Mouse (Mus musculus) small intestine, adult 2 months (tissue): ENCODE results near the gene Wdfy3. TPM values are rescaled to one million over a fixed set of nuclear protein-coding genes. Genes with fewer than 3 reads are reported as not detected.

ENCODE experiments used
- H3K27ac ChIP-seq: fragments of 200-500 bp; 2 replicates; pipeline ENCODE4 v1.5.1; 2012; ENCODE audit warnings: low read depth, low read length, control low read depth, inconsistent platforms; ENCODE audit not compliant: insufficient read depth
- H3K27me3 ChIP-seq: fragments of 200-500 bp; 2 replicates; pipeline ENCODE4 v1.6.1; 2012; ENCODE audit warnings: mild to moderate bottlenecking, moderate library complexity, low read length, inconsistent platforms; ENCODE audit not compliant: control insufficient read depth, insufficient read depth
- H3K36me3 ChIP-seq: fragments of 200-500 bp; 2 replicates; pipeline ENCODE4 v1.6.1; 2012; ENCODE audit warnings: mild to moderate bottlenecking, low read length, control low read depth, inconsistent platforms; ENCODE audit not compliant: control insufficient read depth, insufficient read depth
- H3K4me1 ChIP-seq: fragments of 200-500 bp; 2 replicates; pipeline ENCODE4 v1.6.1; 2012; ENCODE audit warnings: low read length, inconsistent platforms, mixed read lengths; ENCODE audit not compliant: control insufficient read depth, insufficient read depth, insufficient read length
- H3K4me3 ChIP-seq: fragments of 200-500 bp; 2 replicates; pipeline ENCODE4 v1.5.1; 2012; ENCODE audit warnings: low read depth, mild to moderate bottlenecking, control low read depth, inconsistent platforms, low read length, moderate library complexity
- CTCF ChIP-seq: fragments of 200-500 bp; IDR thresholded peaks from 2 replicates; pipeline ENCODE4 v1.5.1; 2012; ENCODE audit warnings: low read depth, mild to moderate bottlenecking, control low read depth, inconsistent platforms, low read length, moderate library complexity, mixed read lengths; ENCODE audit not compliant: insufficient replicate concordance, insufficient read length; ENCODE audit errors: extremely low read depth
- POLR2A ChIP-seq: fragments of 200-500 bp; IDR thresholded peaks from 2 replicates; pipeline ENCODE4 v1.6.1; 2012; ENCODE audit warnings: low read depth, mild to moderate bottlenecking, control low read depth, inconsistent platforms, low read length, moderate library complexity
- WGBS: fragments of 180-500 bp; shearing (Covaris S2); methylation state at CpG from one replicate; pipeline ENCODE4 v1.1.7; 2018; 5-methylcytosine and 5-hydroxymethylcytosine counted together
- polyA plus RNA-seq: library from polyadenylated mRNA; depleted of rRNA; stranded (reverse); fragments of >200 nt; gene quantifications from 2 replicates; pipeline ENCODE4 v1.2.3, GENCODE M21; 2012

The Wdfy3 gene
- polyA plus RNA-seq, 1 experiment, result 11.3 TPM

DNA sequence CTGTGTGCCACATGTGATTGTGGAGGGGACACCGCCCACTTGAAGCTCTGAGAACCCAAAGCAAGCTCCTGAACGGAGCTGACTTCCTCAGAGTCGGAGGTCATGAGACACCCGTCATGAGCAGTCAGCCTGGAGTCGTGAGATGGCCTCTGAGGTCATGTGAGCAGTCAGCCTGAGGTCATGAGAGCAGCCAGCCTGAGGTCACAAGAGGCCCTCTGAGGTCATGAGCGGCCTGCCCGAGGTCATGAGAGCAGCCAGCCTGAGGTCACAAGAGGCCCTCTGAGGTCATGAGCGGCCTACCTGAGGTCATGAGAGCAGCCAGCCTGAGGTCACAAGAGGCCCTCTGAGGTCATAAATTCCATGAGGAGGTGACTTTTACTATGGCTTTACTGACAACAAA is 120.4 kb downstream of the Wdfy3 start:
- Histone ChIP-seq H3K4me3 (no peak overlapping the region), H3K36me3 (peaks cover 19% of the 10 kb centered on the region), H3K27me3 (no peaks in the 10 kb centered on the region), H3K27ac (no peak overlapping the region), H3K4me1 (no peaks in the 10 kb centered on the region)
- 87% methylated on average over 8 of the region's 8 CpGs for WGBS
- TF ChIP-seq CTCF, result no peak
- TF ChIP-seq POLR2A, result no peak

DNA sequence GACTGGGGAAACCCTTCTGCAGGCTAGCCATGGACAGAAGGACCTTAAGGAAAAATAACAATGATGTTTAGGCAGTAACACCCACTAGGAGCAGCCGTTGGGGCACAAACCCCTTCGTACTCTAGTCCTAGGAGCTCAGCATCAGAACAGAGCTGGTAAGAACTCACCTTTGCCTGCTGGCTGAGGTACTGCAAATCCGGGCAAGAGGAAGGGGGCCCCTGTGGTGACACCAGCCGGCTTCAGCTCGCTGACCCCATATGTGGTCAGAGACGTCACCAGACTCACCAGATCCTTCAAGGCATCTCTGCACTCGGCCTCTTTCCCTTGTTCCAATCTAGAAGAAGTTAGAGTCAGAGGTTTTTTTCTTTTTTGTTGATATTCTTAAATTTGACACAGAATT is 121.1 kb downstream of the Wdfy3 start:
- Histone ChIP-seq H3K36me3 (peaks cover 24% of the 10 kb centered on the region), H3K27me3 (no peaks in the 10 kb centered on the region), H3K4me3 (no peak overlapping the region), H3K27ac (no peak overlapping the region), H3K4me1 (no peaks in the 10 kb centered on the region)
- 95% methylated on average over 7 of the region's 7 CpGs for WGBS
- TF ChIP-seq POLR2A (no peak), CTCF (no peak)

DNA sequence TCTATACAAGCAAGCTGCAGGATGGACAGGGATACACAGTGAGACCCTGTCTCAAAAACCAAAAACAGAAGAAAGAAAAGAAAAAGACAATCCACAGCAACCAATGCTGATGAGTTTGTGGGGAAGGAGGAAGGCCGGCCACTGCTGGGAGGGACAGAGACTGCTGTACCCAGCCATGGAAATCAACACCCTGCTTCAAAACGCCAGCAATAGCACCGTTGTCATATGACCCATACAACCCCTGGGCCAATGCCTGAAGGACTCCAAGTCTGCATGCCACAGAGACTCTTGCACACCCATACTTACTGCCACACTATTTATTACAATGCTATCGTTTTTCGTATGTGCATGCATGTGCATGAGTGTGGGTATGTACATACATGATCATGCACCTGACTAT is 124.0 kb downstream of the Wdfy3 start:
- TF ChIP-seq CTCF, result no peak
- no peak for TF ChIP-seq POLR2A
- Histone ChIP-seq H3K27ac (no peak overlapping the region), H3K36me3 (peaks cover 30% of the 10 kb centered on the region), H3K4me3 (no peak overlapping the region), H3K4me1 (no peaks in the 10 kb centered on the region), H3K27me3 (no peaks in the 10 kb centered on the region)
- 91% methylated on average over 5 of the region's 5 CpGs for WGBS

DNA sequence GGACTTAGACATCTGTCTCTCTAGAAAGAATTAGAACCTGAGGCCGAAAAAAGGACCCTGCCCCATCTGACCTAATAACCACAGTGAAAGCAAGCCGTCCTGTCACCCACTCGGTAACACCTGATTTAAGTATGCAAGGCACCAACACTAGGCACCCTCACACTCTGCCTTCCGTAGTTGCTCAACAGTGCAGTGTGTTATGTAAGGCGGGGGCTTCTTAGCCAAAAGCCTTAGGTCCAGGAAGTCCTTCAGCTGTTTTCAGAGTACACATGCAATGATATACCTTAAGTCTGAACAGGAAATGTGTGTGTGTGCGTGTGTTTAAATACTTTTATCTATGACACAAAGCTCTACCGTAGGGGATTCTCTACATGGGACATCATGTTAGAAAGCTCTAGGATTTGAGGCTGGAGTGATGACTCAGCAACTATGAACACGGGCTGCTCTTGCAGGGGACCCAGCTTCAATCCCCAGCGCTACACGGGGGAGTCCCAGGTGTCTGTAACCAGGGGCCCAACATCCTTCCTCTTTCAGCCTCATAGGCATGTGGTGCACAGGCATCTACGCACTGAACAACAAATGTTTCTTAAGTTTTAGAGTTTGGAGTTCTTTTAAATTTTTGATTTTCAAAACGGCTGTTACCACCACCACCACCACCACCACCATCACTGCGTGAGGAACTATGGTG is 131.7 kb downstream of the Wdfy3 start:
- Histone ChIP-seq H3K36me3 (peaks cover 21% of the 10 kb centered on the region), H3K4me3 (no peak overlapping the region), H3K27ac (no peak overlapping the region), H3K4me1 (peaks cover 2% of the 10 kb centered on the region; the same call in 1 of the 2 replicates), H3K27me3 (no peaks in the 10 kb centered on the region)
- WGBS, result 83% methylated on average over 13 of the region's 13 CpGs
- TF ChIP-seq CTCF (no peak), POLR2A (no peak)

DNA sequence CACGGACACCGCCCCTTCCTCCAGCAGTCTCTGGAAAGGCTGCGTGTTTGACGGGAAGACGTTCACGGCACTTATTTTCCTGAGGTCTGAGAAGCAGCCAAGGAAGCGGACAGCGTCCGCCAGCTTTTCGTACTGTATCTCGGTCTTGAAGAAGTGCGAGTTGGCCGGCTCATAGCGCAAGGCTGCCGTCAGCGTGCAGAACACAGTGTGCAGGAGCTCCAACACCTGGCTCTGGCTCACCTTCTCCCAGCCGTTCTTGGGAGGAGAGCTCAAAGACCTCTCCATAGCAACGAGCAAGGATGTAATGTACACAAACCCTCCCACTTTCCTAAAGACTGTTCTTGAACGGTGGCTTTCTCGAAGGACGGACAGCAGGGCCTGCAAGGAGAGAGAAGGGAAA is 132.4 kb downstream of the Wdfy3 start:
- peaks cover 2% of the 10 kb centered on the region; the same call in 1 of the 2 replicates for H3K4me1 ChIP-seq
- H3K36me3 ChIP-seq, result peaks cover 19% of the 10 kb centered on the region
- H3K27me3 ChIP-seq, result no peaks in the 10 kb centered on the region
- H3K27ac ChIP-seq, result no peak overlapping the region
- H3K4me3 ChIP-seq, result no peak overlapping the region
- WGBS, result 66% methylated on average over 21 of the region's 21 CpGs
- TF ChIP-seq POLR2A (no peak), CTCF (no peak)

DNA sequence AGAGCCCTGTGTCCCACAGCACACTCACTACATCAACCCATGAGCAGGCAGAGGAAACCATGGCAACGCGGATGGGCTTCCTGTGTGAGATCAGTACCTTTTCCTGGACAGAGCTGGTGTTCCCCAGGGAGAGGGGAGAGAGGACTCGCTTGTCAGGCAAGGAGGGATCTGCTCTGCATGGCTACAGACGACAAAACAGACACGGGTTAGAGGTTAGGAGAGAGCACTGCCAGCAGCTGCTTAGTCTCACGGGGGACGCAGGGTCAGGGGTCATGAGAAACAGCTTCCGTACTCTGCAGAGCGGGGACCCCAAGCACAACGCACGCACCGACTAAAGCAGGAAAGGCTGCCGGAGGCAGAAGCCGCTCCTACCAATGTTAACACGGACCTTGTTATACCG is 133.8 kb downstream of the Wdfy3 start:
- TF ChIP-seq CTCF (no peak), POLR2A (no peak)
- Histone ChIP-seq H3K36me3 (peaks cover 17% of the 10 kb centered on the region), H3K27me3 (no peaks in the 10 kb centered on the region), H3K4me1 (peaks cover 2% of the 10 kb centered on the region; the same call in 1 of the 2 replicates), H3K4me3 (no peak overlapping the region), H3K27ac (no peak overlapping the region)
- WGBS, result 82% methylated on average over 16 of the region's 16 CpGs

DNA sequence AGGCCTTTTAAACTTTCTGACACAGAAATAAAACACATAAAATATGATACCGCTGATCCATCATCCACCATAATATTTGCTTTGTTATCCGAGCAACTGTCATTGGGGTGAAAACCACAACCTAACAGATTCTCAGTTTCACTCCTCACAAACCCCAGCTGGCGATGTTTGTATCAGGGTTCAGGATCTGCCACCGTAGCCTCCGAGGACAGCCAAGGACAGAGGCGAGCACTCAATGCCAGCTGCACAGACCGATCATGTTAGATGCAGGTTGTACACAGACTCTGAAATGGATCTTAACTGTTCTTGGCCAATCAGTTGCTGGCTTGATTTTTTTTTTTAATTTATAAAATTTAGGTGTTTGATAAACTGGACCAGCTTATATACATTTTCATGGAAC is 135.1 kb downstream of the Wdfy3 start:
- Histone ChIP-seq H3K4me3 (no peak overlapping the region), H3K27me3 (no peaks in the 10 kb centered on the region), H3K36me3 (peaks cover 17% of the 10 kb centered on the region), H3K4me1 (peaks cover 2% of the 10 kb centered on the region; the same call in 1 of the 2 replicates), H3K27ac (no peak overlapping the region)
- no peak for TF ChIP-seq POLR2A
- TF ChIP-seq CTCF, result no peak
- 83% methylated on average over 7 of the region's 7 CpGs for WGBS
